Mouse (Mus musculus) C2C12 (cell line): ENCODE results near the gene 4933402D24Rik. TPM values are rescaled to one million over a fixed set of nuclear protein-coding genes. Genes with fewer than 3 reads are reported as not detected.

Experiments used
- H3K27me3 ChIP-seq: one replicate; pipeline ENCODE4 v1.6.1; 2011; ENCODE audit not compliant: control insufficient read depth, insufficient read depth, insufficient read length
- H3K36me3 ChIP-seq: one replicate; pipeline ENCODE4 v1.6.1; 2011; ENCODE audit not compliant: control insufficient read depth, insufficient read depth
- H3K4me3 ChIP-seq: one replicate; pipeline ENCODE4 v1.5.1; 2011; ENCODE audit warnings: mild to moderate bottlenecking, control low read depth; ENCODE audit not compliant: poor library complexity, insufficient read depth, severe bottlenecking
- H3K79me2 ChIP-seq: one replicate; pipeline ENCODE4 v1.6.1; 2011; ENCODE audit not compliant: control insufficient read depth, insufficient read depth
- H3K79me3 ChIP-seq: one replicate; pipeline ENCODE4 v1.6.1; 2011; ENCODE audit warnings: low read depth, control low read depth
- H3ac ChIP-seq: one replicate; pipeline ENCODE3; 2011; ENCODE audit warnings: low read depth; ENCODE audit not compliant: control insufficient read depth, insufficient read length
- CEBPB ChIP-seq: IDR thresholded peaks from one replicate; pipeline ENCODE4 v1.6.1; 2011; ENCODE audit warnings: low read depth, mild to moderate bottlenecking, control low read depth, moderate library complexity
- CTCF ChIP-seq: IDR thresholded peaks from one replicate; pipeline ENCODE4 v1.5.1; 2011; ENCODE audit not compliant: control insufficient read depth, insufficient read depth, insufficient read length
- FOSL1 ChIP-seq: IDR thresholded peaks from one replicate; pipeline ENCODE4 v1.8.0; 2011; ENCODE audit warnings: mild to moderate bottlenecking, low read length; ENCODE audit not compliant: poor library complexity, insufficient read depth, severe bottlenecking
- MAX ChIP-seq: IDR thresholded peaks from one replicate; pipeline ENCODE4 v1.6.1; 2011; ENCODE audit warnings: mild to moderate bottlenecking, control low read depth
- MYOD1 ChIP-seq: IDR thresholded peaks from one replicate; pipeline ENCODE4 v1.6.1; 2011; ENCODE audit warnings: low read depth; ENCODE audit not compliant: control insufficient read depth, insufficient read length
- MYOG ChIP-seq: IDR thresholded peaks from one replicate; pipeline ENCODE4 v1.6.1; 2011; ENCODE audit not compliant: control insufficient read depth, insufficient read length; ENCODE audit errors: extremely low read depth
- USF1 ChIP-seq: IDR thresholded peaks from one replicate; pipeline ENCODE4 v1.6.1; 2011; ENCODE audit warnings: low read depth, mild to moderate bottlenecking, control low read depth, moderate library complexity
- long read RNA-seq, 2 experiments: library from polyadenylated mRNA; unstranded; transcript quantifications; one replicate each; pipeline ENCODE4 v2.0.0; 2019 to 2020
- polyA plus RNA-seq: library from polyadenylated mRNA; unstranded; fragments of >200 nt; fragmentation: generic; extraction: Trizol; gene quantifications from one replicate; pipeline ENCODE4 v1.2.1, GENCODE M21; 2012; ENCODE audit warnings: missing spikeins

Gene 4933402D24Rik
- polyA plus RNA-seq: 0.12 TPM
- long read RNA-seq, experiment 1: 0 reads
- long read RNA-seq, experiment 2: 0 reads

DNA sequence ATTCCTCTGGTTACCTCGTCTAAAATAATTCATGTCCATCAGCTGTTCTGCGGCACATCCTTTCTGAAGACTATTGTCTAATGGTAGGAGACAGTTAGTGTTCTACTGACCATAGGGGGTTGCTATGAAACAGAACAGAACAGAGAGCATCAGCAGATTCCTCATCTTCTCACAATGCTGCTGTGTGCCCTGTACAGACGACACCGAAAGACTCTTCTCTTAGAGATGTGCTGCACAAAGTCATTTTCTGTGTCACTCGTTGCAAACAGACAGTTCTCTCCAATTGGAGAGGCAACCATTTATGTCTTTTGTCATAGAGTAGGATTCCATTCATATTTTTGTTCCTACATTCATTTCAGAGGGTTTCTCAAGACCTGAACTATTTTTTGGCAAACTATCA is at the start of gene 4933402D24Rik:
Gene 4933402D24Rik, minus strand, starts transcription at position 101 of the 400 bp plus-strand sequence.
- Histone ChIP-seq H3K79me3 (no peaks in the 10 kb centered on the region), H3K27me3 (no peaks in the 10 kb centered on the region), H3K36me3 (no peaks in the 10 kb centered on the region), H3K4me3 (no peak within 1 kb of the TSS), H3ac (no peak within 1 kb of the TSS), H3K79me2 (no peaks in the 10 kb centered on the region)
- TF ChIP-seq USF1 (no peak), CEBPB (no peak), CTCF (no peak), MAX (no peak), FOSL1 (no peak), MYOD1 (no peak)

DNA sequence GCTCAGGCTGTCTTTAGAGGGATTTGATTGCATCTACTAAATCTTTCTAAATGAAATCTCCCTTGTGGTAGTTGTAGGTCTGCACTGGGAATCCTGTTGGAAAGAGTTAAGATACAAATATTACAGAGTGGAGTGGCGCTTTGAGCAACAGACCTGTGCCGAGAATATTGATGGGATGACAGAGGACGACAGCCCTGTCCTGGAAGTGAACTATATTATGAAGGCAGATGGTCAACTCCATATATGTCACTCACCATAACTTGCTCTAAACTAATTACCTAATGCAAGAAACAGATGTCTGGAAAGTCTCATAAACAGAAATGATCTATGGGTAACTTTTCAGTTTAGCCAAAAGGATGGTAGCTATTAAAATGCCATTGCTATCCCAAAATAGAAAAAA is 39.5 kb upstream of the 4933402D24Rik start:
- Histone ChIP-seq H3K79me3 (no peaks in the 10 kb centered on the region), H3K27me3 (no peaks in the 10 kb centered on the region), H3ac (no peak overlapping the region), H3K79me2 (no peaks in the 10 kb centered on the region), H3K36me3 (no peaks in the 10 kb centered on the region), H3K4me3 (no peak overlapping the region)
- no peak for TF ChIP-seq MYOG
- TF ChIP-seq FOSL1: no peak
- TF ChIP-seq MYOD1: no peak
- TF ChIP-seq MAX: no peak
- TF ChIP-seq CTCF: no peak
- no peak for TF ChIP-seq CEBPB
- no peak for TF ChIP-seq USF1

DNA sequence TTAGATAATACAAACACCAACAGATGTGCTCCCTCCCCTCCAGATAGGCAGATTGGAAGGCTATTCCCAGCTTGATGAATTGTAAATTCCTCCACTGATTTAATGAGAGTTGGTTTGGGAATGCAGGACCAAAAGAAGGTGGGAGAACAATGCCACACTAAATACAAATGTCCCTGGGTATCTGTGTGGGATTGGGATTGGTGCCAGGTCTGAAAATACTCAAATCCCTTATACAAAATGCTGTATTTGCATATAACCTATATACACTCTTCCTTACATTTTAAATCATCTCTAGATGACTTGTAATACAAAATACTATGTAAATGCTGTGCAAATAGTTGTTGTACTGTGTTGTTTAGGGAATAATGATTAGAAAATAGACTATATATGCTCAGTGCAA is 36.0 kb upstream of the 4933402D24Rik start:
- no peak for TF ChIP-seq MYOD1
- Histone ChIP-seq H3K79me3 (no peaks in the 10 kb centered on the region), H3K4me3 (no peak overlapping the region)

DNA sequence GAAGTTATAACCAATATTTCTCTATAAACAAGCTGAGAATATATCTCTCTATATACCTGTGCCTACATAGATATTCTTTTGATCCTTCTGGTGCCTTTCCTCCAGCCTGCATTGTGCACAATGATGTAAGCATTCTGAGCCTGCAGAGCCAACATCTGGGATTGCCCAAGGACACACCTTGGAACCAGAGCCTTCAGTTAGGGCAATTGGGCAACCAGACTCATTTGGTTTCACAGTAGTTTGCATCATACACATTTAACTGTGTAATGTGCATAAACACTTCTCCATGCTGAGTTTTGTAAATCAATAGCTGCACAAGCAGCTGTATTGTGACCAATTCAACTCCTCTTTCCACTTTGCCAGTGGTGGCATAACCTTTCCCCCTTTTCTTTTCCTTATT is 25.3 kb upstream of the 4933402D24Rik start:
- H3K4me3 ChIP-seq: no peak overlapping the region
- H3K79me3 ChIP-seq: no peaks in the 10 kb centered on the region
- H3K36me3 ChIP-seq: no peaks in the 10 kb centered on the region
- no peaks in the 10 kb centered on the region for H3K27me3 ChIP-seq
- no peak overlapping the region for H3ac ChIP-seq
- H3K79me2 ChIP-seq: no peaks in the 10 kb centered on the region
- TF ChIP-seq MAX (no peak), MYOG (no peak)

More for the DNA sequence above, 36.0 kb upstream of the 4933402D24Rik start:
- H3K36me3 ChIP-seq: no peaks in the 10 kb centered on the region
- no peaks in the 10 kb centered on the region for H3K79me2 ChIP-seq
- H3K27me3 ChIP-seq: no peaks in the 10 kb centered on the region
- H3ac ChIP-seq: no peak overlapping the region

DNA sequence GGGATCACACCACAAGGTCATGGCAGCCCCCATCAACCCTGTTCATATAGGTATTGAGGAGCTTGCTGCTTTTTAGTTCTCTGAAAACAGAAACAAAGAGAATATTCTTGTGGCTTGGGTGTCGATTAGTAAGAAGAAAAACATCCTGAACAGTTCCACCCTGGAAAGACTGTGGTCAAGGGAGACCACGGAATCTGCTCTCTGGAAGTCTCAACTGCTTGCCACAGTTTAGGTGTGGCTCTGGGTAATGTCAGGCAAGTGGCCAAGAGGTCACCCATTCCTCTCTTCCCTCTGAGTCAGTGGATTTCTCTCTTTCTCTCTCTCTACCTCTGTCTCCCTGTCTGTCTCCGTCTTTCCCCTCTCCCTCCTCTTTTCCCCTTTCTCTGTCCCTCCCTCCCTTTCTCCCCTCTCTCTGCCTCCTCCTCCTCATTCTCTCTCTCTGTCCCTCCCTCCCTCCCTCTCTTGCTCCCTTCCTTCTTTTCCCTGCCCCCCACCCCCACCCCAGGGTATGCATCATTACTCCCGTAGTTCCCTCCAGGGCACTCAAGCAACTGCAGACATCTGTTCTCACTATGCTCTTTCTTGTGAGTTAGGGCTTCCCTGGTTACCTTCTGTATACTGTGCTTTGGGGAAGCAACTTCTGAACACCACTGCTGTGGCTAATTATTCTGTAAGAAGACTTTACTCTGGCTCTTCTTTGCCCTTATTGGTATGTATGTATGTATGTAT is 8.0 kb upstream of the 4933402D24Rik start:
- peak; percentile 49 for TF ChIP-seq MYOD1
- TF ChIP-seq CTCF: no peak
- TF ChIP-seq MYOG: no peak
- TF ChIP-seq CEBPB: no peak
- no peak for TF ChIP-seq USF1
- no peak for TF ChIP-seq MAX
- peak; percentile 53 for TF ChIP-seq FOSL1
- no peaks in the 10 kb centered on the region for H3K36me3 ChIP-seq
- no peak overlapping the region for H3ac ChIP-seq
- H3K79me2 ChIP-seq: no peaks in the 10 kb centered on the region
- no peak overlapping the region for H3K4me3 ChIP-seq
- H3K79me3 ChIP-seq: no peaks in the 10 kb centered on the region
- no peaks in the 10 kb centered on the region for H3K27me3 ChIP-seq

DNA sequence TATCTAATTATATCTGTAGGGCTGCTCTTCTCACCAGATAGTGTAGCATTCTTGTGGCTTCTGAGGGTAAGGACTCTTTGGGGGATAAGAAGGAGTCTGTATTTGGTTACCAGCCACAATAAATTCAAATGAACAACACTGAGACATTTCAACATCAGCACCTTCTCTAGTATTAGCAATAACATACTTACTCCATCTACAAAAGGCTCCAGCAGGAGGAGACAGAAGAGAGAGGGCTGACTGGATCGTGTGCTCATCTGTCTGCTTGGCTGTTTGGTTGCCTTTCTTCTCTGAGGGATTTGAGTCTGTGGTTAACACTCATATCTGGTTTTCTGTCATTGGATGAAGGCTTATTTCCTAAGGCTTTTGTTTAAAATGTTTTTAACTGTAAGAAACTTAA is 7.3 kb upstream of the 4933402D24Rik start:
- H3K79me2 ChIP-seq: no peaks in the 10 kb centered on the region
- H3K36me3 ChIP-seq: no peaks in the 10 kb centered on the region
- no peaks in the 10 kb centered on the region for H3K79me3 ChIP-seq
- no peak overlapping the region for H3ac ChIP-seq
- H3K4me3 ChIP-seq: no peak overlapping the region
- TF ChIP-seq USF1 (no peak), CEBPB (peak; percentile 85), MAX (no peak), CTCF (no peak)
- H3K27me3 ChIP-seq: no peaks in the 10 kb centered on the region
